Mouse (Mus musculus): Measurements from ENCODE around the gene Nacc1. TPM values are rescaled to one million over a fixed set of nuclear protein-coding genes. Genes with fewer than 3 reads are reported as not detected.

Gene Nacc1
- polyA plus RNA-seq, 1 experiment from 2014 or later = 21.3 TPM

DNA sequence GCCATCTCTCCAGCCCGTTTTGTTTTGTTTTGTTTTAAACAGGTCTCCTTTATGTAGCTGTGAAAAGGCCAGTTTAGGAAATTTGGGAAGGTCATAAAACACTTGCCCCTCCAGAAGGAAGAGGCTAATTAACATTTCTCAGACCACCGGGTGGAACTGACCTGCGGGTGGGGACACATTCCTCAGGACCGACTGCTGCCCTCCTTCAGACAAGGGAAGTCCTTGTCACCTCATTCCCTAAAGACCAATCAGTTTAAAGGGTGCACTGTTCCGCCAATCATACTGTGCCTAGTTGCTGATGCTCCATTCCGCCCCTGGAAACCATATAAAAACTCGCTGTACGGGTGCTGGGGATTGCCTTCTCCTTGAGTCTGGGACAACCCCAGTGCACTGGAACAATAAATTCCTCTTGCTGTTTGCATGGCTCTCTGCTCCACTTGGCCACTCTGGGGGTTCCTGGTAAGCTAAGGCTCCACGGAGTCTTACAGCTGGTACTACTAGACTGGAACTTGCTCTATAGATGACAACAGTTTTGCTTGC, 34.5 kb downstream of the Nacc1 start:
- no peaks in the 10 kb centered on the region for H3K27me3 ChIP-seq (replicated peaks)
- 52% methylated on average over 9 of the region's 9 CpGs for WGBS
- no peak for ATAC-seq (ENCODE audit: insufficient number of reproducible peaks, low FRiP score)
- peak overlapping the region; percentile 60 for H3K27ac ChIP-seq (ENCODE audit: poor library complexity, severe bottlenecking)
- no peak overlapping the region for H3K4me2 ChIP-seq
- no peaks in the 10 kb centered on the region for H3K36me3 ChIP-seq
- H3K9me3 ChIP-seq (replicated peaks) = no peaks in the 10 kb centered on the region
- no peak overlapping the region for H3K9ac ChIP-seq
- H3K4me1 ChIP-seq (replicated peaks) = peaks cover 48% of the 10 kb centered on the region
- H3K4me3 ChIP-seq = no peak overlapping the region

DNA sequence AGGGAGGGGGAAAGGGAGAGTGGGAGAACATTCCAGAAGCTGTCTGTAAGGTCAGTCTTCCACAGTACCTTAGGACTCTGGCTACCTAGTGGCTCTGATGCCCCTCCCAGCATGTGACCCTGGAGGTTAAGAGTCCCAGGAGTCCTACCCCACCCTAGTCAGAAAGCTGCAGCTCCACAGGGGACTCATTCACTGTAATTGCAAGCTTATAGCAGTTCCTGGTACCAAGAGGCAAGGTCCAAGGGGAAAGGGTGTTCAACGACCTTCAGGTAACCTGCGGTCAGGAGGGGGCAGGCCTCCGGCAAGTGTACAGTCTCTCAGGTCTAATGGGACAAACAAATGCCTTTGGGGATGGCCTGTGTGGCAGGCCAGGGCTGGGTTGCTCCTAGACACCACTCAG, 37.4 kb downstream of the Nacc1 start:
- 0 out of 2 replicates have a peak overlapping the region, but pooled peaks have one; percentile 5 for H3K9ac ChIP-seq
- no peak overlapping the region for H3K4me3 ChIP-seq
- WGBS = 55% methylated on average over 3 of the region's 3 CpGs

DNA sequence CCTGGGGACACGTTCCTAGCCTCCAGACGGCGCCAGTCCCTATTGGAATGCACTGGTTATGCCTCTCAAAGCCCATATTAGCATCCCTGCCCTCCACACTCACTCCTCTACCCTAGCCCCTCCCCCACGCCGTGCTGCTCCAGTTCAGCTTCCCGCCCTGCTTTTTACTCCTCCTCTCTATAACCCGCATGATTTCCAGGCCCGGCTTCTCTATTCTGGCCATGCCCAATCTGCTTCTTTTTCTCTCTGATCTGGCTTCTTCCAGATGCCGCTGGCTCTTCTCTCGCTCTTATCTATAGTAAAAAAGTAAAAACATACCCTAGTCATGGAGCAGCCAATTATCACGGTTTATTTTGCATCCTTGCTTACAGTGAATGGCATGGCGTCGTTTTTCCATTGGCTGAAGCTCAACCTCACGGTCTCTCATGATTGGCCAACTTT, 40.2 kb downstream of the Nacc1 start:
- H3K9ac ChIP-seq = peak overlapping the region; percentile 1; the same call in 1 of the 2 replicates
- H3K27ac ChIP-seq (ENCODE audit: poor library complexity, severe bottlenecking) = peak overlapping the region; percentile 58

More for the DNA sequence above, 37.4 kb downstream of the Nacc1 start:
- no peak overlapping the region for H3K4me2 ChIP-seq
- H3K9me3 ChIP-seq (replicated peaks) = no peaks in the 10 kb centered on the region
- peaks cover 33% of the 10 kb centered on the region for H3K4me1 ChIP-seq (replicated peaks)
- no peaks in the 10 kb centered on the region for H3K36me3 ChIP-seq
- ATAC-seq (ENCODE audit: insufficient number of reproducible peaks, low FRiP score) = no peak
- no peaks in the 10 kb centered on the region for H3K27me3 ChIP-seq (replicated peaks)
- peak overlapping the region; percentile 38; the same call in 1 of the 2 replicates for H3K27ac ChIP-seq (ENCODE audit: poor library complexity, severe bottlenecking)

DNA sequence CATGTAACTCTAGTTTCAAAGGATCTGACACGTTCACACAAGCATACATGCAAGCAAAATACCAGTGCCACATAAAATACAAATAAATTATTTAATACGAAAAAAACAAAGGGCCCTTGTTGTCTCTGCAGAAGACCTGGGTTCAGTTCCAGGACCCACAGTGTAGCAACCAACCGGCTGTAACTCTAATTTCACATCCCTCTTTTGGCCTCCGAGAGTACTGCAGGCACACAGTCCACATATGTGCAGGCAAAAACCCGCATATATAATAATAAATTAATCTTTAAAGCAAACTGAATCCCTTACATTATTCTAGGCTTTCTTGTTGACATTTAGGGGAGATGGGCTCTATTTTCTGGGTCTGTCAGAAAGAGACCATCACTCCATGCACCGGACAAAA, 40.9 kb downstream of the Nacc1 start:
- Histone ChIP-seq H3K4me2 (peak overlapping the region; percentile 62), H3K36me3 (no peaks in the 10 kb centered on the region), H3K9me3 (replicated peaks) (no peaks in the 10 kb centered on the region), H3K9ac (no peak overlapping the region), H3K27me3 (replicated peaks) (no peaks in the 10 kb centered on the region), H3K4me1 (replicated peaks) (peaks cover 24% of the 10 kb centered on the region), H3K27ac (ENCODE audit: poor library complexity, severe bottlenecking) (peak overlapping the region; percentile 58), H3K4me3 (peak overlapping the region; percentile 26; the same call in 1 of the 2 replicates)
- no peak for ATAC-seq (ENCODE audit: insufficient number of reproducible peaks, low FRiP score)
- 51% methylated on average over 6 of the region's 6 CpGs for WGBS

More for the DNA sequence above, 40.2 kb downstream of the Nacc1 start:
- WGBS = 2% methylated on average over 14 of the region's 14 CpGs
- H3K4me1 ChIP-seq (replicated peaks) = peaks cover 21% of the 10 kb centered on the region
- H3K4me3 ChIP-seq = peak overlapping the region; percentile 26
- H3K27me3 ChIP-seq (replicated peaks) = no peaks in the 10 kb centered on the region
- peak overlapping the region; percentile 62 for H3K4me2 ChIP-seq
- H3K9me3 ChIP-seq (replicated peaks) = no peaks in the 10 kb centered on the region
- peak; percentile 59; the same call in 1 of the 2 replicates for ATAC-seq (ENCODE audit: insufficient number of reproducible peaks, low FRiP score)
- no peaks in the 10 kb centered on the region for H3K36me3 ChIP-seq

DNA sequence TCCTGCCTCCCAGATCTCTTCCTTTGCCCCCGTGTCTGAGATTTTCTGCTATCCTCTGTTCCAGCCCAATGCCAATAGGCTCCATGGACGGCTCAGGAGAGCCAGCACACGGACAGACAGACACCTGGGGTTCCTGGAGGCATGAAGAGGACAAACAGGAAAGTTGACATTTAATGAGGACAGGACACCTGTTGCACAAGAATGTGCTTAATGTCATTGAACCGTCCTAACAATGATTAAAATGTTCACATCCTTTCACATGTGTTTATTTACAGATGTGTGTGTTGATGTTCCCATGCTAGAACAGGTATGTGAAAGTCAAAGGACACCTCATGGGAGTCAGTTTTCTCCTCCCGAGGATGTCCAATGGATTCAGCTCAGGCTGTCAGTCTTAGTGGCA, 44.6 kb downstream of the Nacc1 start:
- no peak overlapping the region for H3K27ac ChIP-seq (ENCODE audit: poor library complexity, severe bottlenecking)
- no peak overlapping the region for H3K9ac ChIP-seq
- H3K9me3 ChIP-seq (replicated peaks) = no peaks in the 10 kb centered on the region
- no peak overlapping the region for H3K4me2 ChIP-seq
- WGBS = 70% methylated on average over 5 of the region's 5 CpGs
- no peak for ATAC-seq (ENCODE audit: insufficient number of reproducible peaks, low FRiP score)
- no peaks in the 10 kb centered on the region for H3K36me3 ChIP-seq
- peaks cover 30% of the 10 kb centered on the region for H3K4me1 ChIP-seq (replicated peaks)
- H3K27me3 ChIP-seq (replicated peaks) = no peaks in the 10 kb centered on the region
- no peak overlapping the region for H3K4me3 ChIP-seq

DNA sequence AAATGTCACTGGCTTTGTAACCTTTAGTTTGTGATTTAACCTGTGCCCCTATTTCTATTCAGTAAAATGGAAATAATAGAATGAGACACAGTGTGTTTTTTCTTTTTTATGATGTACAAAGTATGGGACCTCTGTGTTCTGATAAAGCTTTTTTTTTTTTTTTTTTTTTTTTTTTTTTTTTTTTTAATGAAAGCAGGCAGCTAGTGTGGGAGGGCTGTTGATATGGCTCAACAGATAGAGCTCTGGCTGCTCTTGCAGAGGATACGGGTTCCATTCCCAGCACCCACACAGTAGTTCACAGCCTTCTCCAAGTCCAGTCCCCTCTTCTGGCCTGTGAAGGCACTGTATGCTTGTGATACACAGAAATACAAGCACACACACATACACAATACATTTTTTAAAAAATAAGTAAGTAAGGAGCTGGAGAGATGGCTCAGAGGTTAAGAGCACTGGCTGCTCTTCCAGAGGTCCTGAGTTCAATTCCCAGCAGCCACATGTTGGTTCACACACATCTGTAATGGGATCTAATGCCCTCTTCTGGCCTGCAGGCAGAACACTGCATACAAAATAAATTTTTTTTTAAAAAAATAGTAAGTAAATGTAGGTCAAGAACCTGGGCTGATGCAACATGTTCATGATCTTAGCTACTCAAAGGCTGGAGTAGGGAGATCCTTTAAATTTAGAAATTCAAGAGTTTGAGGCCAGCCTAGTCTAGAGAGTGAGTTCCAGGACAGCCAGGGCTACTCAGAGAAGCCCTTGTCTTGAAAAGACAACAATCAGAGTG, 45.9 kb downstream of the Nacc1 start:
- no peaks in the 10 kb centered on the region for H3K27me3 ChIP-seq (replicated peaks)
- no peak for ATAC-seq (ENCODE audit: insufficient number of reproducible peaks, low FRiP score)
- no peak overlapping the region for H3K9ac ChIP-seq
- no peak overlapping the region for H3K27ac ChIP-seq (ENCODE audit: poor library complexity, severe bottlenecking)
- H3K36me3 ChIP-seq = no peaks in the 10 kb centered on the region
- peaks cover 22% of the 10 kb centered on the region for H3K4me1 ChIP-seq (replicated peaks)
- H3K9me3 ChIP-seq (replicated peaks) = no peaks in the 10 kb centered on the region
- H3K4me2 ChIP-seq = no peak overlapping the region
- 55% methylated on average over 1 of the region's 1 CpGs for WGBS
- H3K4me3 ChIP-seq = no peak overlapping the region

DNA sequence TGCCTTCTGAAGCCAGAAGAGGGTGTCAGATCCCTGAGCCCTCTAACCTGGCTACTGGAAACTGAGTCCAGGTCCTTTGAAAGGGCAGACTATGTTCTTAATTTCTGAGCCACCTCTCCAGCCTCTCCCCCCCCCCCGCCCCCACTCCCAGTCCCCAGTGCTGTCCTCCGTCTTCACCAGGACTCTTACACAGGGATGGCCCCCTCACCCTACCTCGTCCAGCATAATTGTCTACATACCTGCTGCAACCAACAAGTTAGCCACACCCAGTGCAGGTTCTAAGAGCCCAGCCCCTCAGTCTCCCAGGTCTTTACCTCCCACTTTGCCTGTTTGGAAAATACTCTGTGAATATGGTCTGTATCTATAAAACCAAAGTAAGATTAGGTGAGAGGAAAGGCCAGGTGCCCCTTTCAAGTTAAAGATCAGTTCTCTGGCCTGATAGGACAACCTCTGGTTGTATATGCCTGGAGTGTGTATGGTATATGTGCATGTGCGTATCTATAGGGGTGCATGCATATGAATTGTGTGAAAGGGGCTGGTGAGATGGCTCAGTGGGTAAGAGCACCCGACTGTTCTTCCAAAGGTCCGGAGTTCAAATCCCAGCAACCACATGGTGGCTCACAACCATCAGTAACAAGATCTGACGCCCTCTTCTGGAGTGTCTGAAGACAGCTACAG, 46.9 kb downstream of the Nacc1 start:
- no peaks in the 10 kb centered on the region for H3K36me3 ChIP-seq
- no peaks in the 10 kb centered on the region for H3K9me3 ChIP-seq (replicated peaks)
- H3K27ac ChIP-seq (ENCODE audit: poor library complexity, severe bottlenecking) = no peak overlapping the region
- ATAC-seq (ENCODE audit: insufficient number of reproducible peaks, low FRiP score) = no peak
- peak overlapping the region; percentile 44; the same call in 1 of the 2 replicates for H3K4me2 ChIP-seq
- H3K4me1 ChIP-seq (replicated peaks) = peaks cover 30% of the 10 kb centered on the region
- no peak overlapping the region for H3K9ac ChIP-seq
- no peak overlapping the region for H3K4me3 ChIP-seq
- H3K27me3 ChIP-seq (replicated peaks) = no peaks in the 10 kb centered on the region
- 59% methylated on average over 7 of the region's 7 CpGs for WGBS

DNA sequence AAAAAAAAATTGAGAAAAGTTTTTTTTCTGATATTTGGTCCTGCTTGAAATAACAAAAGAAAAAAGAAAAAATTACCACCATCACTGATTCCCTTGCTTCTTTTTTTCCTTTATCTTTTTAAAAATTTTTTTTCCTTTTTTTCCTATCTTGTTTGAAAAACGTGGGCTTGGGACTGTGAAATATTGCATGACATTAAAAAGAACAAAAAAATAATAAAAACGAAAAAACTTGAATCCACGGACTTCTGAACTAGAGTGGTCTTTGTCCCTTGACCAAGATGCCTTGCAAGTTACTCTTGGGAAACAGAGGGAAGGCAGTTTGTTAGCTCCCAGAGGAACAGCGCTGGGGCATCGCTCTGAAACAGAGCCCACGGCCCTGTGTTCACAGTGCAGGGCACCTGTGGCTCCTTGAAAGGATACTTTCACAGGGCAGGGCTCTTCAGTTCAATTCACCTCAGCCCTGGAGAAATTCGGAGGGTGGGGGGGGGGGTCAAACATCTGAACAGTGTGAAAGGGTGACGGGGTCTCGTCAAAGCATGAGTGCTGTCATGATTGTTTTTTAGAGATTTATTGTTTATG, 47.6 kb downstream of the Nacc1 start:
- no peak for ATAC-seq (ENCODE audit: insufficient number of reproducible peaks, low FRiP score)
- no peaks in the 10 kb centered on the region for H3K36me3 ChIP-seq
- H3K4me1 ChIP-seq (replicated peaks) = peaks cover 33% of the 10 kb centered on the region
- no peaks in the 10 kb centered on the region for H3K9me3 ChIP-seq (replicated peaks)
- WGBS = 42% methylated on average over 9 of the region's 9 CpGs
- H3K4me3 ChIP-seq = peak overlapping the region; percentile 69
- H3K27me3 ChIP-seq (replicated peaks) = no peaks in the 10 kb centered on the region
- H3K27ac ChIP-seq (ENCODE audit: poor library complexity, severe bottlenecking) = no peak overlapping the region
- H3K4me2 ChIP-seq = peak overlapping the region; percentile 92
- no peak overlapping the region for H3K9ac ChIP-seq

DNA sequence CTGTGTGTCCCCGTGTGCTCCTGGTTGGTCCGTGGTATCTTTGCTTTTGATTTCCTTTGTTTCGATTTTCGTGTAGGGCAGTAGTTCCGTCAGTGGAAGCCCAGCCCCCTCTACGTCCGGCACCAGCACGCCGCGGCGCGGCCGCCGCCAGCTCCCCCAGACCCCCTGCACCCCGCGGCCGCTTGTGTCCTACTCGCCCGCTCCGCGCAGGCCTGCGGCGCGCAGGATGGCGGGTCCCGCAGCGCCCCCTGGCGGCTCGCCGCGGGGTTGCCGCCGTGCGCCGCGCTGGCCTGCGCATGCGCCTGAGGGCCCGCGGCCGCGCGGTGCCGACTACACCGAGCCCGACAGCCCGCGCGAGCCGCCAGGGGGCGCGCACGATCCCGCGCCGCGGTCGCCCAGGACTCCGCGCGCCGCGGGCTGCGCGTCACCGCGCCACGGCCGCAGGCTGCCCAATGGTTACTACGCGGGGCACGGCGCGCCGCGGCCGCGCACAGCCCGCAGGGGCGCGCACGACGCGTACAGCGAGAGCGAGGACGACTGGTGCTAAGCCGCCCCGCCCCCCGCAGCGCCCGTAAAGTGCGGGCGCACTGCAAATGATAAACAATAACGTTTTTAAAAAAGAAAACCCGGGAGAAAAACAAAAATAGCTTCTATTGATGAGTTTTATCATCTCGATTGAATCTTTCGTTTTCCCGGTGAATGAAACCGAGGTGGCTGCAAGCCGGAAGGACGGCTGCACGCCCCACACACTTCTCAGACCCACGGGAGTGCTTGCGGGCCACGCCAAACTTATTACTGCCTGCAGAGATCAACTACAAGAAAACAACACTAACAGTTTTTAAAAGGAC, 48.3 kb downstream of the Nacc1 start:
- Histone ChIP-seq H3K9ac (peak overlapping the region; percentile 88), H3K27me3 (replicated peaks) (no peaks in the 10 kb centered on the region), H3K4me1 (replicated peaks) (peaks cover 36% of the 10 kb centered on the region), H3K36me3 (no peaks in the 10 kb centered on the region), H3K4me3 (peak overlapping the region; percentile 69), H3K27ac (ENCODE audit: poor library complexity, severe bottlenecking) (peak overlapping the region; percentile 92), H3K4me2 (peak overlapping the region; percentile 92), H3K9me3 (replicated peaks) (no peaks in the 10 kb centered on the region)
- peak; percentile 94 for ATAC-seq (ENCODE audit: insufficient number of reproducible peaks, low FRiP score)
- WGBS = 2% methylated on average over 104 of the region's 106 CpGs

DNA sequence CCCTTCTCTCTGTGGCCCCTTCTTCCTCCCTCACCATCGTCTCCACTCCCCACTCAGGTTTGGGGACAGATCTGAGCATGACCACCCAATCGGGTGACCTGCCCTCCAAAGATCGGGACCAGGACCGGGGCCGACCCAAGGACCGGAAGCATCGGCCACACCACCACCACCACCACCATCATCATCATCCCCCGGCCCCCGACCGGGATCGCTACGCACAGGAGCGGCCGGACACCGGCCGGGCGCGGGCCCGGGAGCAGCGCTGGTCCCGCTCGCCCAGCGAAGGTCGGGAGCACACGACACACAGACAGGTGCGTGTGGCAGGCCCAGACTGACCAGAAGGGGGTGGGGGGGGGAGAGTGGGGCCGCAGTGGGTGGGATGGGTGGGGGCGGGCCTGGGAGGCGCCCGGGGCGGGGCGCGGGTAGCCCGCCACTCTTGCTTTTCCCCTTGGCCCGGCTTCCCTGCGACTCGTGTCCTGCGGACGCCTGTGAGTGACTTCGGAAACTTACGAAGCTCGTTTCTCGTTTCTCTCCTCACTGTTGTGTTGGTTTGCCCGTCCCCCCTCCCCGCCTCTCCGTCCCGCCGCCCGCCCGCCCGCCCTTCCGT, 49.0 kb downstream of the Nacc1 start:
- H3K4me1 ChIP-seq (replicated peaks) = peaks cover 42% of the 10 kb centered on the region
- 0 out of 2 replicates have a peak, but pooled peaks cover 3% of the 10 kb centered on the region for H3K27me3 ChIP-seq (replicated peaks)
- no peaks in the 10 kb centered on the region for H3K9me3 ChIP-seq (replicated peaks)
- H3K9ac ChIP-seq = peak overlapping the region; percentile 88
- H3K4me2 ChIP-seq = peak overlapping the region; percentile 92
- no peaks in the 10 kb centered on the region for H3K36me3 ChIP-seq
- H3K4me3 ChIP-seq = peak overlapping the region; percentile 69
- H3K27ac ChIP-seq (ENCODE audit: poor library complexity, severe bottlenecking) = peak overlapping the region; percentile 92
- ATAC-seq (ENCODE audit: insufficient number of reproducible peaks, low FRiP score) = peak; percentile 15
- WGBS = under 1% methylated on average over 46 of the region's 52 CpGs

Data from heart, embryonic 12.5 days (tissue).